Mouse (Mus musculus): ENCODE measurements at regions not wholly inside any gene's neighbourhood (a gene's known extent, or its start where the extent isn't known, plus 50 kb on each side); places are given as distances from the start of the nearest gene placed in this dataset.

DNA sequence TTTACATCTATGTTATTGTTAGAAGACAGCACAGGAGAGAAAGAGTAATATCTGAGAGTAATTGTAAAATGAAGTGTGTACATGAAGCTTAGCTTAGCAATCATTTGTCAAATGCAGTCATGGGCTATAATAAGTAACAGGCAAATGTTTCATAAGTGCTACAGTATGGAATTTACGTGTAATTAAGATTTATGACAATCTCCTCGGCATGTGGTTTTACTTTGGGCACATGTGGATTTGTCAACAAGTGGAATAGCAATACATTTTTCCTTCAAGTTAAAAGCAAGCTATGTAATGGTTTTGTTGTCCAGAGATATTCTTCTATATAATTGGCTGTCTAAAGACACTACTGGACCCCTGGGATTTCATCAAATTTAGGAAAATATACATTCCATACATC lies 577.9 kb upstream of the N6amt1 start:
- TF ChIP-seq CTCF (IDR thresholded peaks at IDR 0.05) (no peak), POLR2A (IDR thresholded peaks at IDR 0.05; ENCODE audit: insufficient read depth, low read depth, low read length) (no peak)

Measured in heart, adult 2 months (tissue).